Mouse (Mus musculus) c-Kit-positive CD71-positive TER-119-negative erythroid progenitor cells, embryonic 14.5 days (primary cell): Measurements from ENCODE around the gene Rack1.
"Not testable (repeated sequence)": the region's sequence is repeated elsewhere in the genome, so short reads cannot be mapped to it uniquely, and the experiment has no call there.

Source experiments
- DNase-seq: peaks from one replicate; pipeline ENCODE4 v3.0.0-alpha.2; 2013; ENCODE audit warnings: low read depth

The Rack1 gene

GRCm38 (mm10) chr11:48819614-48820307, 19.6 kb downstream of the Rack1 start:
- DNase-seq, result no peak

- DNase-seq, result no peak
Observed at GRCm38 (mm10) chr11:48820308-48820674, 20.2 kb downstream of the Rack1 start.

- DNase-seq, result not testable (repeated sequence)
Observed at GRCm38 (mm10) chr11:48821299-48821698, 21.2 kb downstream of the Rack1 start.

GRCm38 (mm10) chr11:48822768-48823512, 22.8 kb downstream of the Rack1 start:
- DNase-seq, result no peak

GRCm38 (mm10) chr11:48823536-48823972, 23.4 kb downstream of the Rack1 start:
- peak; percentile 91 for DNase-seq

- no peak for DNase-seq
Observed at GRCm38 (mm10) chr11:48824311-48824830, 24.2 kb downstream of the Rack1 start.

- not testable (repeated sequence) for DNase-seq
Observed at GRCm38 (mm10) chr11:48825979-48826751, 26.0 kb downstream of the Rack1 start, which contains the start of the genes Trim7 and Gm12184. TSS of gene Trim7 (plus strand) at chr11:48826140. TSS of gene Gm12184 (minus strand) at chr11:48826655.

DNA sequence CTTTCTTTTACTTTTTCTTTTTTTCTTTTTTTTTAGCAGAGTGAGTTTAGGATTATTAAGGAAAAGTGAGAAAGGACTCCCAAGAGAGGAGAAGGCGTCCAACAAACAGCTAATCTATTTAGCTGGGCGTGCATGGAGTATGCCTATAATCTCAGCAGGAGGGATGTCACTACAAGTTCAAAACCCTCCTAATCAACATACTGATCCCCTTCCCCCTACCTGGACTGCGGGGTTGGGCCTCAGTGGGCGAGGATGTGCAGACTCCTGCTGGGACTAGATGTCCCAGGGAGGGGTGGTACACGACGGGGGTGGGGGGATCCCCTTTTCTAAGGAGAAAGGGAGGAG, 26.6 kb downstream of the Rack1 start:
- no peak for DNase-seq

GRCm38 (mm10) chr11:48827926-48828325, 27.8 kb downstream of the Rack1 start:
- no peak for DNase-seq

- no peak for DNase-seq
Observed at GRCm38 (mm10) chr11:48830279-48830678, 30.1 kb downstream of the Rack1 start.

- no peak for DNase-seq
Observed at GRCm38 (mm10) chr11:48831273-48831672, 31.1 kb downstream of the Rack1 start.

DNA sequence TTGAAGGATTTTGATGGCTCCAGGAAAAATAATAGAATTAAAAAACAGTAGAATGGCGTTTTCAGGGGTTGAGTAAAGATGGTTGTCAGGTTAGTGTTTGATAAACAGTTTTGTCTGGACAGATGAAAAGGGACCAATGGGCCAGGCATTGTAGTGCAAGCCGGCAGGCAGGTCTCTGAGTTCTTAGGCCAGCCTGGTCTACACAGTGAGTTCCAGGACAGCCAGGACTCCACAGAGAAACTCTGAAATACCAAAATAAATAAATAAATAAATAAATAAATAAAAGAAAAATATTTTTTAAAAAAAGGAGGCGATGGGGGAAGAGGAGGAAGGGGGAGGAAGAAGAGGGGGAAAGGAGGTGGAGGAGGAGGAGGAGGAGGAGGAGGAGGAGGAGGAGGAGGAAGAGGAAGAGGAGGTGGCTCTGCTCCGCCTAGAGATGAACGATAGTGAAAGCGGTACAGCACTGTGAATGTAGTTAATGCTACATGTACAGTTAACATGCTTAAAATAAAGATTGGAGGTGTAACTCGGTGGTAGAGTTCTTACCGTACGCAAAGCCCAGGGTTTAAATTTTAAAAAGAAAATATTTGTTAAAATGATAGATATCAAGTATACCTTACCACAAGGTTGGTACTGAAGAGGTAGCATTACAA, 33.1 kb downstream of the Rack1 start:
- no peak for DNase-seq

- DNase-seq, result peak; percentile 79
Observed at GRCm38 (mm10) chr11:48833731-48834639, 33.9 kb downstream of the Rack1 start.

DNA sequence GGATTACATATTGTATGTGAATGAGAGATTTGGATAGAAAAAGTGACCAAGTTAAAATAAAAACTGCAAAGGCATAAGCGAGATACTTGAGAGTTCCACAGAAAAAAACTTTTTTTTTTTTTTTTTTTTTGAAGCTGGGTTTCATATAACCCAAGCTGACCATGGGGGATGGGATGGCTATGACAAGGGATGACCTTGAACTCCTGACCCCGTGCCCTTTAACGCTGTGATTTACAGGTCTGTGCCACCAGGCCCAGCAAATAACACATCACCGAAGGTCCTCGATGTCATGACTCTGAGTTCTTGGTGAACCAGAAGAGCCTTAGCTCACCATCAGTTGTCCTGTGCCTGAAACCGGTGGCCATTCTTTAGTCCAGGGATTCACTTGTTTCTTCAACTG, 35.8 kb downstream of the Rack1 start:
- no peak for DNase-seq

DNA sequence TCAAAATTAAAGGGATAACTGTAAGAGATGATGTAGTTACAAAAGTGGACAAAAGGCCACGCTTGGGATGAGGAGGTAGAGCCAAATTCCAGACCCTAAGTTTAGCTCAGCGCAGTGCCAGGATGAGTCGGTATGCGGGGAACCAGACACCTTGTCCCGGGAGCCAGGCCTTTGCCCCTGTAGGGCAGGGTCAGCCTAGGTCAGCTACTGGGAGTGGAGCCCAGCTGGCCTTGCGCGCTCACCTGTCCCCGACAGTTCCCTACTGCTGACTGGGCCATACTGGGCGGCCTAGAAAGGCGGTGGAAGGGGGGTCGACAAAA, 36.8 kb downstream of the Rack1 start:
- DNase-seq, result no peak

DNA sequence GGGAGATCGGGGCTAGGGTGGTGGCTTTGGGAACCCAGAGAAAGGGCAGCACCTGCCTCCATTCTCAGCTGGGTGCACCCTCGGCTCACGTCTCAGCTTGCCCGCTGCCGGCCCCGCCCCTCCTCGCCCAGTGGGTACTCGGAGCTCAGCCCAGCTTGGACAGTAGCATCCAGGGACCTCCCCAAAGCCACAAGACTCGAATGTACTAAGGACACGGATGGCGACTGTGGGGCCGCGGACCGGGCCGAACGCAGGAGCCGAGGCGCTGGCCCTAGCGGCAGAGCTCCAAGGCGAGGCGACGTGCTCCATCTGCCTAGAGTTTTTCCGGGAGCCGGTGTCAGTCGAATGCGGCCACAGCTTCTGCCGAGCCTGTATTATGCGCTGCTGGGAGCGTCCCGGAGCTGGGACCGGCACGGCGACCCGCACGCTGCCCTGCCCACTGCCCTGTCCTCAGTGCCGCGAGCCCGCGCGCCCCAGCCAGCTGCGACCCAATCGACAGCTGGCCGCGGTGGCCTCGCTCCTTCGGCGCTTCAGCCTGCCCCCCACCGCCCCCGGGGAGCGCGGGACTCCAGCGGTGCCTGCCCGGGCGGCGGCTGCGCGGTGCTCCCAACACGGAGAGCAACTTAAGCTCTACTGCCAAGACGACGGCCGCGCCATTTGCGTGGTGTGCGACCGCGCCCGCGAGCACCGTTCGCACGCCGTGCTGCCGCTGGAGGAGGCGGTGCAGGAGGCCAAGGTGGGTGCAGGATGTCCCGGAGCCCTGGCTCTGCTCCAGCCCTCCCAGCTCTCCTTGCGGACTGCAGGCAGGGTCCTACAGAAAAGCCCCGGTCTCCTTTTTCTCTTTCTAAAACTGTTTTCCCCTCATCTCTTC, 37.4 kb downstream of the Rack1 start:
- no peak for DNase-seq

GRCm38 (mm10) chr11:48838181-48838797, 38.2 kb downstream of the Rack1 start:
- no peak for DNase-seq

GRCm38 (mm10) chr11:48838879-48839680, 38.9 kb downstream of the Rack1 start:
- DNase-seq, result no peak

DNA sequence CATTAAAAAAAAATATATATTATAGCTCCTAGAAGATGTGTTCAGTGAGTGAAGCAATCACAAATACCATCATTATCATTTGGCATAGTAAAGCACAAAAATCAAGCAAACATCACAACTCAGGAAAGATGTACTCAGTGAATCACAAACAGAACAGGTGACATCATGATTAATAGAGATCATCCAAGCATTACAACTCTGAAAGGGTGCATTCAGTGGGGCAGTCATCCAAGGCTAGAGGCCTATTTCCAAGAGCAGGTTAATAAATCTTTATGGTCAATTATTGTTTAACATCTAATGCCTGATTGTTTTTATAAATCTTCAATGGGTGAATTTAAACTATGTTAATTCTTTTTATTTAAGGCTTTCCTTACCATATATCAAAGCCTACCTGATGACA, 40.7 kb downstream of the Rack1 start:
- no peak for DNase-seq
